Mouse (Mus musculus) G1E (cell line): ENCODE results near the gene Fggy.

ENCODE experiments used
- CTCF ChIP-seq: IDR thresholded peaks from 2 replicates; pipeline ENCODE4 v1.5.1; 2012; ENCODE audit warnings: low read depth, low read length, inconsistent platforms, mixed read lengths
- GATA1 ChIP-seq: IDR thresholded peaks from 2 replicates; pipeline ENCODE4 v1.6.1; 2012; ENCODE audit warnings: borderline replicate concordance, low read length, inconsistent platforms, mixed read lengths
- TAL1 ChIP-seq: conservative IDR thresholded peaks from 2 replicates; pipeline ENCODE4 v1.6.1; 2012; ENCODE audit warnings: low read depth, low read length, inconsistent platforms, mixed read lengths

GRCm38 (mm10) chr4:95575411-95575911 is 18.2 kb downstream of the Fggy start:
- no peak for TF ChIP-seq GATA1
- TF ChIP-seq TAL1: no peak
- no peak for TF ChIP-seq CTCF
